Mouse (Mus musculus): ENCODE data around the gene Rasgef1b.

Gene Rasgef1b

DNA sequence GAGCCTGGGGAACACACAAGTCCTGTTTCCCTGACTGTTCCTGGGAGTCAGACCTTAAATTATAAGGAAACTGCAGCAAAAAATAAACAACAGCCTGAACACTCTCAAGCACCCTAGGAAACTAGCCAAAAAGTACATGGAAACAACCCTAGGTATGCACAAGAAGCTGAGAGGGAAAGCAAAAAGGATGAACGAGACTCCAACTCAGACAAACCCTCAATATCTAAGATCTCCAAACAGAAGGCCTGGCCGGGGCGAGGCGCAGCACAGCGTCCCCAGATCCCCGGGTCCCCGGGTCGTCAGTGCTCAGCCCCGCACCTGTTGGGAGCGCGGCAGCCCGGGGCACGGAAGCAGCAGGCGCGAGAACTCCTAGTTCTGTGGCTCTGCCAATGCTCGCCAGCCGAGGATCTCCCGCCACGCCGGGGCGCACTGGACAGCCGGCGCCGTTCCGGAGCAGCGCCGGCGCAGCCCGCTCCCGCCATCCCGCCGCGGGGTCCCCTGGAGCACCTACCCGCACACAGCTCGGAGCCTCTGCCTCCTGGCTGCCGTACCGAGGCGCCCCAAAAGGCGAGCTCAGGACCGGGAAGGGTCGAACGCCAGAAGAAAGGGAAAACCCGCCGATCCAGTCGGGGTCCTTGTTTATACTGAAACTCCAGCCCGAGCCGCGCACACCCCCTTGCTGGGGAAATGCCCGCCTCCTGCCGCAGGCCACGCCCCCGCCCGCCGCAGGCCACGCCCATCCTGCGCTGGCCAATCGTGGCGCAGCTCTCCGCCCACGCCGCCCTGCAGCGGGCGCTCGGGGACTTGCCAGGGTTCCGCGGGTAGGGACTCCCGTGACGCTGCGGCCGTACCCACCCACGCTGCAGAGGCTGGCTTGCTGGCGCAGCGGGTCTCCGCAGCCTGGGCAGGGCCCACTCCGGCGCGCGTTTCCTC lies 476.4 kb downstream of the Rasgef1b start:
- in situ Hi-C loops (cut with MboI, MseI), result loop anchor here (25.0 kb wide), 1 partner anchor 1215 kb away; the partner anchor contains the start of gene Antxr2

DNA sequence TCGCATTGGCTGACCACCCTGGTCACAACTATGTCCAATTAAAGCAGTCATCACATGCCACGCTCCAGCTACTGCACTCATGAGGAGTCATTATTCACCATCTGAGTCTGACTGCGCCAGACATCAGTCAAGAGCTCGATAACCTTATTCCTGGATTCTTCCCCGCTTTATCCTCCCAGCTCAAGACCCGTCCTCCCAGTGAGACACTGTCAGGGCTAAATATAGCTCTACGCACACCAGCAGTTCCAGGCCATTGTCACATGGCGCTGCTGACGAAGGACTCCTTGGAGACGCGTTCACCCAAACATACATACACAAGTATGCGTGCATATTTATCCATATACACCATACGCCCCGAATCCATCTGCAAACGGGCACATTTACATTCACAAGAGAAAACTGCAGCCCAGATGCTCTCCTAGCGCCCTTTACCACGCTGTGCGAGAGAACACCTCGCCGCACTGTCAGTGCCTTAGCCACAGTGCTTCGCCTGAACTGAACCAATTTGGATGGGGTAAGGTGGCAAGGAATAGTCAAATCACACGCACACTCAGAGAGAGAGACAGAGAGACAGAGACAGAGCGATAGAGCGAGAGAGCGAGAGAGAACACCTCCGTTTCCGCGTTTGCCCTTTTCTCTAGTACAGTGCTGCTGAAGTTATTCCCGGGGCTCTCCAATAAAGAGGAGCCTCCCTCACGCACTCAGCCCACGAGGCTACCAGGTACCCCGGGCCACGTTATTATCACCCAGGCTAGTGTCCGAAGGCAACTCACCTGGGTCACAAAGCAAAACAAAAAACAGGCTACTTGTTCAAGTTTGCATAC lies 477.3 kb downstream of the Rasgef1b start:
- in situ Hi-C loops (cut with MboI, MseI), result loop anchor here (25.0 kb wide), 1 partner anchor 1214 kb away; the partner anchor contains the start of gene Antxr2

DNA sequence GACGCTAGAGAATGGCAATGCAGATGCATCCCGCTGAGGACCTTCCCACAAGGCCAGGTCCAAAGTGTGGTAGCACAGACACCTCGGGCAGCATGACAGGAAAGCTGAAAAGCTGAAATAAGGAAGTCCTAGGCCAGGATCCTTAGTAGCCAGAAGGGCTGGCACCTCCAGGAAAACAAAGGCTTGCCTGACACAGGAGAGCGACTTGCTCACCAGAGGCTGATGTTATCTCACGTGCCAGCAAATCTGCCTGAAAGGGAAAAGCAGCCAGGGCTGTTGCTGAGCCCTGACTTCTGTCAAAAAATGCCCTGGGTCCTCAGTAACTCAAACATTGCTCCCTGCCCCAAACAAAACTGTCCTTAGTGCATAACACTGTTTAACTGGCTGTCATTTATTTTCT lies 478.0 kb downstream of the Rasgef1b start:
- in situ Hi-C loops (cut with MboI, MseI), result loop anchor here (25.0 kb wide), 1 partner anchor 1214 kb away; the partner anchor contains the start of gene Antxr2

DNA sequence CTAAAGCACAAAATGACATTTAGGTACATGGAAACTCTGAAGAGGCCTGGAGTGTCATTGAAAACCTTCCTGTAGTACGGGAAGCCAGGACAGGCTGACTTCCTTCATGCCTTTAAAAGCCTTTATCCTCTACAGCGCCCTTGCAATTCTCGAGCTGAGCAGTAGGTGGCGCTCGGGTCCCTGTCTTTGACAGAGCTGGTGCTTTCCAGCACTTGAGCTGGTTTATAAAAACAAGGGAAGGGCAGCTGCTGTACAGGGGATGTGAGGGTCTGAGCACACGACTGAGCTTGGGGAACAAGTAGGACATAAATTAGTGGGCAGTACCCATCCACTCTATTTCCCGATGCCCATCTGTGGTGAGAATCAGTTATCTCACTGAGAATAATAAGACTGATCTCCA lies 480.4 kb downstream of the Rasgef1b start:
- in situ Hi-C loops (cut with MboI, MseI), result loop anchor here (5.0 to 25.0 kb wide), 3 partner anchors 259 to 639 kb away; no protein-coding TSS in a partner anchor

DNA sequence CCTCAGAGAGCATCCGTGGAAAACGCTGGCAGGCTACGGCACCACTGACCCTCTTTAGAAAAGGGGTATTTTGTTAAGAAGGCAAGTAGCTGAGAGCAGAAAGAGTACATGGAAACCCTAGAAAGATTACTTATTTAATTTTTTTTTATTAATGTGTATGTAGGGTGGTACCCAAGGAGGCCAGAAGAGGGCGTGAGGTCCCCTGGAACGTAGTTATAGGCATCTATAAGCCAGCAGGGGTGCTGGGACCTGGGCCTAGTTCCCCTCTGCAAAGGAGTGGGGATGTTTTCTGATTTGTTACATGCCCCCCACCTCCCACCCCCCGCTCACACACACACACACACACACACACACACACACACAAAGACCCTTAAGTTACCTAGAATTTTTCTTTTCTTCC lies 480.9 kb downstream of the Rasgef1b start:
- in situ Hi-C loops (cut with MboI, MseI), result loop anchor here (5.0 to 25.0 kb wide), 3 partner anchors 259 to 639 kb away; no protein-coding TSS in a partner anchor

DNA sequence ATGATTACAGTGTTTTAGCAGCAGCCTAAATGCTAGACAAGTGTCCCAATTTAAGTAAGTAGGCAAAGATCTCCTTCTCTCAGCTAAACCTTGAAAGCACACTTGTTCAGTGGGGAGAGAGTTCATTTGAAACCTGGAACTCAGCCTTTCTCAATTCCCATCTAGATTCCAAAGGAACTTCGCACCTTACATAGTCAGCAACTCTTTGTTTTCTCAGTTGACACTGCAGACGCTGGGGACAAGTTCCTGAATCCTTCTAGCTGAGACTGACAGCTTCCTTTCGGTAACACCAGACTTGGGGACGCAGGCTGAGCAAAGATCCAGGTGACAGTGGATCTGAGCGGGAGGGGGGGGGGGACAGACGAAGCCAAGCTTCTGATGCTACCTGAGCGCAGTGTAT lies 481.4 kb downstream of the Rasgef1b start:
- in situ Hi-C loops (cut with MboI, MseI), result loop anchor here (5.0 to 25.0 kb wide), 3 partner anchors 260 to 640 kb away; no protein-coding TSS in a partner anchor

DNA sequence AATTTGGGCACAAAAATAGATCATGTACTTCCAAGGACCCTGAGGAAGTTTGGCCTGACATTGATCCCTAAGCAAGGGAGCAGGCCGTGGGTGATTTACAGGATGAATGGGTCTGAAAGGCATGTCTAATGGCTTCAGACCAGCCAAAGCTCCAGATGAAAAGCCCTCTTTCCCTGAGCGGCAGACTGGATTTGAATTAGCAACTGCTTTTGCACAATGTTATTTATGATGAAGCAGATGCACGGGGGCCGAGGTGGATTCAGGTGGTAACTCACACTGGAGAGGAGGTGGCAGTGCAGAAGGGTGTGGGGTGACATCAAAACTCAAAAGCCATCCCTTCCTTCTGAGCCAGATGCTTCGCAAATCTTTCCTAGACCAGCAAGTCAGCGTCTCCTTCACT lies 481.9 kb downstream of the Rasgef1b start:
- in situ Hi-C loops (cut with MboI, MseI), result loop anchor here (5.0 to 25.0 kb wide), 3 partner anchors 260 to 640 kb away; no protein-coding TSS in a partner anchor

DNA sequence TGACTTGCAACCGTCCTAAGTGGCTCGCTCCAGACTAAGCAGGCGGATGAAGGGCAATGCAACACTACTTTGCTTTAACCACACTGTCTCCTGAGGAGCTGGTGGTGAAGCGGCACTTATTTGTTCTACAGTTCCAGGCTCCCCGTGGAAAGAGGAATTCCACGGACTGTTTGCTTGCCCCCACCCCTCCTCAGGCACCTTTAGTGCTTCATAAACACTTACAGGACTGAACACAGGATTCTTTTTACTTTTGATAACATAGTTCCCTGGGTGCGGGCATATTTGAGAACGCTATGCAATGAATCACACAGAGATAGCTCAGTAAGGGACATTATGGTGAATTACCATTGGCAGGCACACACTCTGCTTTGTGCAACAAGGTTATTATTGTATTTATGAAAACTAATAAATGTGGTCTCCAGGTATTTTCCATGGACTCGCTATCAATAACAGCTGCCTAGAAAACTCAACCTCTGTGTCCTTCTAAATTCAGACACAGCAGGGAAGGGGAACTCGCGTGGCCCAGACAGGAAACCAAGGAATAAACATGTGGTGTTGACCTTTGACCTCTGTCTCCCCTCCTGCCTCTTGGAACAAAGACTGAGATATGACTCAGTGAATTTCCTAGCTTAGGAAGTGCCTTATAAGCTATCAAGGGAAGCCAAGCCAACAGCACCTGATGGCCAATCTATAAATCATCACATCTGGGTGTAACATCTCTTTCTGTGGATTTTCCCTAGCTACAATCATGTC lies 486.7 kb downstream of the Rasgef1b start:
- in situ Hi-C loops (cut with MboI, MseI), result loop anchor here (25.0 kb wide), 1 partner anchor 645 kb away; no protein-coding TSS in a partner anchor

DNA sequence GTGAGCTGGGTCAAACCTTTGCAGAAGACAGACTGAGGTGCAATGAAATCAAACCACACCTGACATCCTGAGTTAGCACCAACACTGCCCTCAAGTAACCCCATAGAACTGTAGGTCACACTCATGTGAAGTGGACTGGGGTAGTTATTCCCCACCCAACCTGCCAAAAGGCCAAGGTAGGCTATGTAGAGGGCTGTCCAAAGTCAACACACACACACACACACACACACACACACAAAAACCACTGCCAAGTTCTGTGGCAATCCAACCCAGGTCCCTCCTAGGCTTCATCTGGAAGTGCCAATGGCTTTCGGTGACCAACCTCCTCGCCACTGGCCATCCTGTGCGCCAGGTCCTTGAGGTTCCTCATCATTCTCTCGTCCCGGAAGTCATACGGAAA lies 488.4 kb downstream of the Rasgef1b start:
- in situ Hi-C loops (cut with MboI, MseI), result loop anchor here (25.0 kb wide), 1 partner anchor 647 kb away; no protein-coding TSS in a partner anchor

DNA sequence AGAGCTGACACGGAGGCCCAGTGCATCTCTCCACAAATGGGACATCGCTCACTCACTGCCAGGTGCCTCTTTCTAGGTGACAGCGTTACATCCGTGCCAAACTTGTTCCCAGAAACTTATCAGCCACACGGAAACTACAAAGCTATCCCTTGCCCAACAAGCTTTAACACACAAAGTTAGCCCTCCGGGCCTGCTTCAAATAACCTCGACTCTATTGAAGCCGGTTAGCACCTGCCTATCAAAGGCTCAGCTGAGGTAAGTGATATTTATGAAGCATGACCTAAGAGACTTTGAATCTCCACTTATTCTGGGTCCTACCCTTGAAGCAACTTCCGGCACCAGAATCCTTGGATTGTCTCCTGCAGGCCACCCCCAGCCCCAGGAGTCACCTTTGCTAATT lies 489.2 kb downstream of the Rasgef1b start:
- in situ Hi-C loops (cut with MboI, MseI), result loop anchor here (25.0 kb wide), 1 partner anchor 648 kb away; no protein-coding TSS in a partner anchor

DNA sequence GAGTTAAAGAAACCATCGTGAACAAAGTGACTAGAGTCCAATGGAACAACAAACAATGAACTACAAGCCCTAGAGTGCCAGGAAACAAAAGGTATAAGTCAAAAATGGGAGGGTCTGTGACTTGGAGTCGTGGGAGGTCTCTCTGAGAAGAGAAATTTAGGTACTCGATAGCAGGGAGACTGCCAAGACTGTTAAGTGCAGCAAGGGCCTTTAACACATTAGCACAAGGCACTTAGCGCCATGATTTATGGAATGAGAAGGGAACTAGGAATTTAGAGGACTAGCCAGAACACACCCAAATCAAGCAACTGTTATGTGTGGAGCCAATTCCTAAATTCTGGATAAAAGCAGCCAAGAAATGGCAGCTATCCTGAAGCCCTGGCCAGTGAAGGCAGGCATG lies 490.7 kb downstream of the Rasgef1b start:
- in situ Hi-C loops (cut with MboI, MseI), result loop anchor here (25.0 kb wide), 1 partner anchor 649 kb away; no protein-coding TSS in a partner anchor

DNA sequence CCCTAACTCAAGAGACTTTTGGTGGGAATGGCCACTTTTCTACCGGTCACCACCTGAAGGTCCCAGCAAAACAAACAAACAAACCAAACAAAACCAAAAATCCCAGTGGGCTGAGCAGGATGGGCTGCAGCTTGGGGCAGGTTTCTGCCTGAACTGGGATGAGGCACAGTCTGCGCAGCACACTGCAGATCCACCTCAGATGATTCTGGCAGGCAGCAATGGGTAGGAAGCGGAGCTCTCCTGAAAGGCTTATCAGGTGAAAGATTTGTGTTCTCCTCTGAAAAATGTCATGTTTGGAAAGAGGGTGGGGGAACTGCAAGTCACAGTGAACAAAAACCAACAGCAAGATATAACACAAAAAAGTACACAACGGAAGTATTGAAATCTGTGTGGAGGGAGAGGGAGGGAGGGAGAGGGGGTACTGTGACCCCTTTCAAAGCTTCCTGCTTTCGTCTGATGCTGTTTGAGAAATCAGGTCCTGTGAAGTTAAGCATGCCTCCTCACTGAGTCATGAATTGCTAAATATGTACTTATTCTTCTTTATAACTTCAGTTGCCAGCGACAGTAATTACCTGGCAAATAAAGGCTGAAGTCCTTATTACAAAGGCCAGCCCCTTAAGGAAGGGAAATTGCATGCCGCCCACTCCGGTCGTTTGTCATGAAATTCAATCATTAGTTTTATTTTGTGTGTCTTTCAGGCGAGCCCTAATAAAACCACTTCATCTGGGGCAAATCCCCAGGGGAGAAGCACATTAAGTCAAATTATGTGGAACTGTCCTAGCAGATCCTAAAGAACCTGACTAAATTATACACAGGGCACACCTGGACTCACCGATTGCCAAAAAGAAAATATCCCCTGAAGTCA lies 491.7 kb downstream of the Rasgef1b start:
- in situ Hi-C loops (cut with MboI, MseI), result loop anchor here (25.0 kb wide), 1 partner anchor 650 kb away; no protein-coding TSS in a partner anchor

DNA sequence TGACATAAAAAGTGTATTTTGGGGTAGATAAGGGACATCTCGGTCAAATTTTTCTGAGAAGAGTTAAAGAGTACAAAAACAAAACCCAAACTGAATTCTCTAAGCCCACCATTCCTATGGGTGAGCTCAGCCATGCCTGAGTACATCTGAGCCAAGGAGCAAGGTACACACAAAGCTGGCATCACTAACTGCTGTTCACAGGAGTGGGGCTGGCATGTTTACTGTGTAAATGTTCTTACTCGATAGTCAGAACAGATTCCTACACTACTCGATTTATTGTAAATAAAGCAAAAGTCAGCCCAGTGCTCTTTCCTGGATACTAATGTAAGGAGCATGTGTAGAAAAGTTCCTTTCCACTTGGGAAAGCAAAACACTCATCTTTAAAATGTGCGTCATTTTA lies 492.4 kb downstream of the Rasgef1b start:
- in situ Hi-C loops (cut with MboI, MseI), result loop anchor here (25.0 kb wide), 1 partner anchor 651 kb away; no protein-coding TSS in a partner anchor

DNA sequence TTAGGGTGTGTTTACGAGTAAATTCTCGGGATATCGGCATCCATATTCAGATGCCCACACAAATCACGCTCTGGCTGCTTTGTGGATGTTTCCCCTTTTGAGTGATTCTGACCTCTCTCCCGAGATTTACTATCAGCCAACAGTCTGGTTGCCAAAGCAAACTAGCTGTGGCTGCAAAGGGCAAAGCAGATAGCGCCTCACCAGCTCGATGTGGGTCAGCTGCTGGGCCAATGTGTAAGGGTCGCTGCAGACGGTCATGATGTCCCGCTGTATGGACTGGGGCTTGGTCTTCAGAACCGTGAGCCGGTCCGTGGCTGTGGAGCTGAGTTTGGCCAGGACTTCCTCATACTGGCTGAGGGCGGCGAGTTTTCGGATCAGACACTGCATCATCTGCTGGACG lies 494.6 kb downstream of the Rasgef1b start:
- in situ Hi-C loops (cut with MboI, MseI), result loop anchor here (25.0 kb wide), 1 partner anchor 653 kb away; no protein-coding TSS in a partner anchor

DNA sequence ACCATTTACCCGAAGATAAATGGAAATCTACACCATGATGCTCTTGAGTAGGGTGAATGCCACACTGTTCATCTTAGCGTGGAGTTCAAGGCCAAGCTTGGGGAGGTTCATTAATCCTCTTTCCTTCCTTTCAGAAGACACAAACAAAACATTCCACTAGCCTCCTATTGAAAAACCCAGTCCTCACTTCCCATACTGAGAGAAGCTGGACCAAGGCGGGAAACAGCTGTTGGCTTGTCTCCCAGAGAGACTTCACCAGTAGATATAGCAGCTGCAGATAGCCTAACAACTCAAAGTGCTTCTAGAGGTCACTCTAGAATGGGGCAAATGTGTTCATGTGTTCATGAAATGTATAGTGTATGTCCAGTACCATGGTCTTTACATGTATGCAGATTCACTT lies 495.7 kb downstream of the Rasgef1b start:
- in situ Hi-C loops (cut with MboI, MseI), result loop anchor here (25.0 kb wide), 1 partner anchor 654 kb away; no protein-coding TSS in a partner anchor

DNA sequence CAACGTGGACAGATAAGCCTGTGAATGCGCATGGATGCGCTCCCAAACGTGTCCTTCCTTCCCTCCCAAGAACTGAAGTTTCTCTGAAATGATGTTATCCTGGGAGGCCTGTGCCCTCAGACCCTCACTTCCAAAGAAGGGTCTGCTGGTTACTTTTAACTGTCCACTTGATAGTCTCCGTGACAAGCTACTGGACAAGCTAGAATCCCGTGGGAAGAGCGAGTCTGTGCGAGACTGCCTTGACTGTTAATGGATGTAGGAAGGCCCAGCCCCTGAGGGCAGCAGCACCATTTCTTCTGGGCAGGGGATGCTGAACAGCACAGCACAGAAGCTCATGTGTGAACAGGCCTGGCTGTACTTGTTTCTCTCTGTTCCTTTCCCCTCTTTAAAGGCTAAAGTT lies 496.5 kb downstream of the Rasgef1b start:
- in situ Hi-C loops (cut with MboI, MseI), result loop anchor here (25.0 kb wide), 1 partner anchor 655 kb away; no protein-coding TSS in a partner anchor

DNA sequence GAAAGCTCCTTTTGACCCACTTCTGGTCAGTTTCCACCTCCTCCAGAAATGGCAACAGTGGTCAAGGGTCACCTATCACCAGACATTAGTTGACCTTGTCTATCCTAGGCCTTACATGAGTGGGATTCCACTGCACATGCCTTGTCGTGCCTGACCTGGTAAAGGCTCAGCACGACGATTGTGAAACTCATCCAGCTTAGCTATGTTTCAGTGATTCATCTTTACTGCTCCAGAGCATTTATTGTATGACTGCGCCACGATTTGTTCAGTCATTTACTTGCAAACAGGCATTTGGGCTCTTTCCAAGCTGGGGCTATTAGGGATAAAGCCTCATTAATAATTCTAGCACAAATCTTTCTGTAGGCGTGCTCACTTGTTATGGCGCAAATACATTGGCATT lies 498.4 kb downstream of the Rasgef1b start:
- in situ Hi-C loops (cut with MboI, MseI), result loop anchor here (25.0 kb wide), 1 partner anchor 657 kb away; no protein-coding TSS in a partner anchor

DNA sequence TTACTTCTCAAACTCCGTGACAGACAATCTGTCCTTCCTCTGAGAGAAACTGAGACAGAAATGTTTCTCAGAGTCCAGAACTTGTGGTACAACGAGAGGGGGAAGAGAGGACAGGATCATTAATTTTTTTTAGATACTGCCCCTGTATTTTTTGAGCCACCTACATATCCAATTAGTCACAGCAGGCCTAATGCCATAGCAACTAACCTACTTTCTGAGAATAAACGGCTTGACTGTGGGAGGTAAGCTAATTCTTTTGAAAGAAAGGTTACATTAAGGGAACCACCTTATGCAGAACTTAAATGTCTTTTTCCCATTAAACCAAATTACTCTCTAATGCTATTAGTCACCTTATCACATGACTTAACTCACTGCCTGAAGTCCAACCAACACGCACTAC lies 501.5 kb downstream of the Rasgef1b start:
- in situ Hi-C loops (cut with MboI, MseI), result loop anchor here (25.0 kb wide), 1 partner anchor 660 kb away; no protein-coding TSS in a partner anchor

DNA sequence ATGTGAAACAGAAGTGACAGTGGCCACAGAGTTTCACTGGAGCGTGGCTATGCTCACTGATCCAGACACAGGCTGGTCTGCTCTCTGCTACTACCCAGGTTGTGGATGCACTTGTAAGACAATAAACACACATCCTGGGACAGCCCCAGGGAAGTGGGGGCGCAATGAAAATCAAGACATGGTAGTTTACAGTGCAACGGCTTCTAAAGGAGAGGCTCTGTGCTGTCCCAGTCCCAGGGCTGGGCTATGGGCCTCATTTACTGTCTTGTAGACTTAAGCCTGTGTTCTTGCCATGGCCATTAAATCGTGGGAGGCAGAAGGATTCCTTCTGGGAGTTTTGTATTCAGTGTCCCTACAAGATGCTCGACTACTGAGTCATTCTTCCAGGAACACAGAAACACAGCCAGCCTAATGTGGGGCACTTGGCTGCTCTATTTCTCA lies 504.3 kb downstream of the Rasgef1b start:
- in situ Hi-C loops (cut with MboI, MseI), result loop anchor here (25.0 kb wide), 1 partner anchor 663 kb away; no protein-coding TSS in a partner anchor

Measured in T-helper 2 cell (primary cell).